Mouse (Mus musculus) liver, embryonic 14.5 days (tissue): ENCODE data around the gene Atxn10.

Experiments used
- CTCF ChIP-seq: IDR thresholded peaks from 2 replicates; pipeline ENCODE4 v1.5.1; 2016; ENCODE audit warnings: antibody characterized with exemption, low read depth, control low read depth
- EP300 ChIP-seq: IDR thresholded peaks from 2 replicates; pipeline ENCODE4 v1.6.1; 2016; ENCODE audit warnings: antibody characterized with exemption, low read depth

DNA sequence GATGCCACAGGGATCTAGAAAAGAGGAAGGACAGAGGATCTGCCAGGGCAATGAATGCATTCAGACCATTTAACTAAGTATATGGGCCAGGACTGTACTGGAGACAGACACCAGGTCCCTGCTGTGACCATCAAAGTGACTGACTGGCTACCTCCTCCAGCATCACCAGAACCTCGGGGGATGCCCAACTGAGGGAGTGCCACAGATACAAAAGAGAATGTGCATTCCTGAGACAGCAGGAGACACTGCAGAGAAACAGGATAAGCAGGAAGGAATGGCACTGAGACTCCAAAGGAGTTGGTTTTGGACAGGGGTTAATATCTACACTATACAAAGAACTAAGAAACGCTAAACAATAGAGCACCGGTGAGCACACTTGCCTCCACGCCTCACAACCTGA lies 32.8 kb upstream of the Atxn10 start:
- TF ChIP-seq CTCF: no peak
- TF ChIP-seq EP300: no peak
